16 mouse cellular contexts compared by ENCODE assay signal in the genomic region with DNA sequence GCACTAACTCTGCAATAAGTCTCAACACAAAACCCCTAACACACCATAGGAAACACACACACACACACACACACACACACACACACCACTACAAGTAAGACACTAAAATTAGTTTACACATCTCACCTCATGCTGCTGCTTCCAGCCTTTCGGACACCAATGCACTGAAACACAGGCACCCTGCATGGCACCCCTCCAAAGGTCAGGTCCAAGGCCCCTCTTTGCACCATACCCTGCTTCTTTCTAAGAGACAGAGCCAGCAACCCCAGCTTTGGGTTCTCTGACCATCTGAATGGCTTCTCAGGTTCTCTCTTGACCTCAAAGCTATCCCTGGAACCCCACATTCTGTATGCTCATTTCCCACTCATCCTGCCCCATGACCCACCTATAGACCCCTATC. TPM values are rescaled to one million over a fixed set of nuclear protein-coding genes. Genes with fewer than 3 reads are reported as not detected.
"Had no signal": no experiment of that assay in that cellular context is flagged by ENCODE, and none has a peak within 500 bp of the region (broad histone marks: within the 10 kb centered on the region; RNA-seq: fewer than 3 reads in every experiment).

No protein-coding gene starts in this region.

- DNase-seq: gastrocnemius, postnatal 14 days; gastrocnemius, postnatal 36 days; heart, adult 18-20 months; heart, postnatal 14 days; heart, postnatal 36 days; kidney, adult 11 months; kidney, adult 2 months; kidney, adult 9 months; kidney, postnatal 14 days; kidney, postnatal 36 days; left cerebral cortex, postnatal 4 days; lung, adult 18-20 months had no signal

RNA-seq across cellular contexts. Expression of gene Rasgrf1, which starts 13.0 kb away (rescaled TPM):
- total RNA-seq: gastrocnemius, postnatal 36 days; heart, postnatal 14 days; heart, postnatal 36 days; hematopoietic stem cell, adult 5-6 weeks had no signal
- polyA plus RNA-seq: heart, postnatal 0 days; liver, adult 2 months; liver, embryonic 12.5 days had no signal
